Mouse (Mus musculus) testis, adult 2 months (tissue): ENCODE measurements around the gene Man2a2. TPM values are rescaled to one million over a fixed set of nuclear protein-coding genes. Genes with fewer than 3 reads are reported as not detected.

Source experiments
- H3K27ac ChIP-seq: fragments of 200-500 bp; 2 replicates; pipeline ENCODE4 v1.5.1; 2012; ENCODE audit warnings: low read depth, low read length; ENCODE audit not compliant: control insufficient read depth, insufficient read depth
- H3K27me3 ChIP-seq: fragments of 200-500 bp; 2 replicates; pipeline ENCODE4 v1.6.1; 2012; ENCODE audit warnings: mild to moderate bottlenecking, low read length, moderate library complexity; ENCODE audit not compliant: control insufficient read depth, insufficient read depth
- H3K36me3 ChIP-seq: fragments of 200-500 bp; 2 replicates; pipeline ENCODE4 v1.6.1; 2012; ENCODE audit warnings: mild to moderate bottlenecking, low read length; ENCODE audit not compliant: control insufficient read depth, insufficient read depth
- H3K4me1 ChIP-seq: fragments of 200-500 bp; 2 replicates; pipeline ENCODE4 v1.6.1; 2012; ENCODE audit warnings: low read length; ENCODE audit not compliant: control insufficient read depth, insufficient read depth
- H3K4me3 ChIP-seq: fragments of 200-500 bp; 2 replicates; pipeline ENCODE4 v1.5.1; 2012; ENCODE audit warnings: low read depth, mild to moderate bottlenecking, low read length, moderate library complexity, mixed read lengths; ENCODE audit not compliant: control insufficient read depth
- CTCF ChIP-seq: fragments of 200-500 bp; IDR thresholded peaks from 2 replicates; pipeline ENCODE4 v1.5.1; 2012; ENCODE audit warnings: low read depth, mild to moderate bottlenecking, inconsistent platforms, low read length, moderate library complexity; ENCODE audit not compliant: control insufficient read depth, insufficient read depth, insufficient replicate concordance
- POLR2A ChIP-seq: fragments of 200-500 bp; IDR thresholded peaks from 2 replicates; pipeline ENCODE4 v1.6.1; 2012; ENCODE audit warnings: low read depth, mild to moderate bottlenecking, inconsistent platforms, low read length, moderate library complexity; ENCODE audit not compliant: control insufficient read depth
- polyA plus RNA-seq: library from polyadenylated mRNA; depleted of rRNA; stranded (reverse); fragments of >200 nt; gene quantifications from 2 replicates; pipeline ENCODE4 v1.2.3, GENCODE M21; 2012

Man2a2 gene
- polyA plus RNA-seq, 1 experiment = 71.5 TPM

DNA sequence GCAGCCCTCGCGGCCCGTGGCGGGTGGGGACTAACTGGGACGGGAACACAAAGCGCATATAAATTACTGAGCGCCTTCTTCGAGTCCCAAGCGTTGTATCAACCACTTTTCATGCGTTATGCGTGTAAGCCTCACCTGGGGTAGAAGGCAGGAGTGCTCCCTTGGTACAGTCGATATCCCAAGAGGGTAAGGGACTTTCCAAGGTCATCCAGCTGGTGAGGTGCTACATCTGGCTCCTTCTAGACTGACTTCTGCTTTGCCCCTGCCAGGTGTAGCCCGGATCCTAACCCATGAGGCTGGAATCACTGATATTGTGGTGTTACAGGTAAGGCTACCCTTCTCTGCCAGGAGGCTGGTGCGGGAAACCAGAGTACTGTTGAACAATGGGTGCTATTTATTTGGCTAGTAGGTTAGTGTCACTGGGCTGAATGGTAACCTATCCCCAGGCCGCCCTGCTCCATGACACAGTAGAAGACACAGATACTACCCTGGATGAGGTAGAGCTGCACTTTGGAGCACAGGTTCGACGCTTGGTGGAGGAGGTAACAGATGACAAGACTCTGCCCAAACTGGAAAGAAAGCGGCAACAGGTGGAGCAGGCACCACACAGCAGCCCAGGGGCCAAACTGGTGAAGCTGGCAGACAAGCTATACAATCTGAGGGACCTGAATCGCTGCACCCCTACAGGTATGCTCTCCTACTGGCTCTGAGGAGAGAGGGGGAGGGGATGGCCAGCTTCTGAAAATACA lies 27.7 kb downstream of the Man2a2 start:
- H3K4me3 ChIP-seq = peak overlapping the region; percentile 85
- H3K27ac ChIP-seq = peak overlapping the region; percentile 19; the same call in 1 of the 2 replicates
- H3K36me3 ChIP-seq = no peaks in the 10 kb centered on the region
- peaks cover 23% of the 10 kb centered on the region for H3K4me1 ChIP-seq
- no peaks in the 10 kb centered on the region for H3K27me3 ChIP-seq
- no peak for TF ChIP-seq CTCF
- no peak for TF ChIP-seq POLR2A

DNA sequence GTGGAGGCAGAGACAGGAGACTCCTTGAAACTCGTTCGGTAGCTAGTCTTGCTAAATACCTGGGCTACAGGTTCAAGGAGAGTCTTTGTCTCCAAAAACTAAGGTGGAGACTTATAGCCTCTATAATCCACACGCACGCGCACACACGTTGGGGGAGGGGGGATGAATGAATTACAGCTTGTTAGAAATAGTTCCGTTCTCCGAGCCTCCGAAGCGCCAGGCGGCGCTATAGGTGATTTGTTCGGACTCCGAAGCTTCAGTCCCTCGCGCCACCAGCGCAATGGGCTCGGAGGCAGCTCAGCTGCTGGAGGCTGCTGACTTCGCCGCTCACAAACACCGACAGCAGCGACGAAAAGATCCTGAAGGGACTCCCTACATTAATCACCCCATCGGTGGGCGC lies 28.3 kb downstream of the Man2a2 start, which contains the start of gene Hddc3:
Gene Hddc3 (plus strand): TSS at position 247 of the 400 bp plus-strand sequence.
- Histone ChIP-seq H3K4me3 (peak within 1 kb of the TSS; percentile 85), H3K27ac (peak within 1 kb of the TSS; percentile 19; the same call in 1 of the 2 replicates), H3K36me3 (no peaks in the 10 kb centered on the region), H3K27me3 (no peaks in the 10 kb centered on the region), H3K4me1 (peaks cover 23% of the 10 kb centered on the region)
- TF ChIP-seq POLR2A = peak; percentile 67
- TF ChIP-seq CTCF = peak; percentile 85

DNA sequence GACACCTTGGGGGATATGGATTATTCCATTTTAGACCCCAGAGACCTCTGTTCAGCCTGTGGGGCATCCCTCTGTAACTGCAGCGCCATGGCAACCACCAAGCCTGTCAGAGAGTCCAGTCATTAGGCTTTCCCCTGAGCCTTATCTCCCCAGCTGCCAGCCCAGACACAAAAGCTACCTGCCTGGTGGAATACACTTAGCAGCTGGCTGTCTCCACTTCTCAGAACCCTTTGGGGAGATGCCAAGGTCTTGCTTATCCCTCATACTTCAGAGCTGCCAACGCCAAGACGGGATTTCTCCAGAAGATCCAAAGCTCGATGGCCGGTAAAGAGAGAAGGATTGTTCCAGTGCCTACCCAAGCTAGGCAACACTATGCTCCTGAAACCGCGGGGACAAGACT lies 29.4 kb downstream of the Man2a2 start:
- no peaks in the 10 kb centered on the region for H3K36me3 ChIP-seq
- no peaks in the 10 kb centered on the region for H3K27me3 ChIP-seq
- peaks cover 23% of the 10 kb centered on the region for H3K4me1 ChIP-seq
- TF ChIP-seq CTCF (no peak), POLR2A (no peak)
- H3K4me3 ChIP-seq = no peak overlapping the region
- no peak overlapping the region for H3K27ac ChIP-seq

DNA sequence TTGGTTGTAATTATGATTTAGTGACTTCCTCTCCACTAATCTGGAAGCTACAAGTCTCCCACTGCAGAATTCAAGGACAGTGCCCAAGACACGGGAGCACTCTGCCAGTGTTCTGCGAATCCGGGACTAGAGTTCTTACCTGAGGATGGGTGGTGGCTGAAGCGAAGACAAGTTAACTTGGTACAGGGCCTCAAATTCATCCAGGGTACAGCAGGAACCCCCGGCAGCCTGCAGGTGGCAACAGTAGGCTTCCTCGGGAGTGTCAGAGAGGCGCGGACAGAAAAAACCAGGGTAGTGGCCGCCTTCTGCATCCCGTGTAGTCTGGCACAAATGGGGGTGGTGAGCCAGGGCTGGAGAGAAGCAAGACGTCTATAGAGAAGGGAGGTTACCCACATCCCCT lies 30.4 kb downstream of the Man2a2 start, which contains the start of gene Unc45a:
Gene Unc45a (minus strand): TSS at position 213 of the 400 bp plus-strand sequence.
- H3K27me3 ChIP-seq = no peaks in the 10 kb centered on the region
- TF ChIP-seq POLR2A = no peak
- TF ChIP-seq CTCF = peak; percentile 53; the same call in 1 of the 2 replicates
- no peaks in the 10 kb centered on the region for H3K36me3 ChIP-seq
- H3K27ac ChIP-seq = peak within 1 kb of the TSS; percentile 71
- peak within 1 kb of the TSS; percentile 75 for H3K4me3 ChIP-seq
- H3K4me1 ChIP-seq = peaks cover 23% of the 10 kb centered on the region

DNA sequence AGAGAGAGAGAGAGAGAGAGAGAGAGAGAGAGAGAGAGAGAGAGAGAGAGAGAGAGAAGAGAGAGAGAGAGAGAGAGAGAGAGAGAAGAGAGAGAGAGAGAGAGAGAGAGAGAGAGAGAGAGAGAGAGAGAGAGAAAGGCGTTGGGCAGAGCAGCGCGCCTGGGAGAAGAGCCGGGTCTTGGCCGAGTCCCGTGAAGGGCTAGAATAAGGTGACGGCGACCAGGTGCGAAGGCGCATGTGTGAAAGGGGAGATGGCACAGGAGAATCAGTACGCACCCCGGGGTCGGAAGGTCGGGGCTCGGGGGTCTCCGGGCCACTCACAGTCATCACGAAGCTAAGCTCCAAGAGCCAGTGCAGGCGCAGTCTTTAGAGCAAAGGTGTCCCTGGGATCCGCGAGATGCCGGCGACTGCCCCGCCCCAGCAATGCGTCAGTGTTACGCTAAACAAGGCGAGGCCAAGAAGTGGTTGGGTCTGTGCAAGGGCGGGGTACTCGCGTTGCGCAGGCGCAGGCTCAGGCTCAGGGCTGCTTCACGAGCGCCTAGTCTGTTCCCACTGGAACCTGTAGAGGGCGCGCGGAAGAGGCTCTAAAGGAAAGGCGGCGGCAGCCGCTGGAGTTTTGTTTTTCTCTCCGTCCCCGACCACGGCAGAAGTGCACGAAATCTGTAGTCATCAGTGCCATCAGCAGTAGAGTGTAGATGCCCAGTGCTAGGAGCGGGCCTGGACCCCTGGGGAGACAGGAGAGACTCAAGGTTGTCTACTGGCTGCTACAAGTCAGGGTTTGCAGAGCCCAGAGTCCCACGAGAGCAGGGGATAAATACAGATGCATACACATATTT lies 31.2 kb downstream of the Man2a2 start:
- no peaks in the 10 kb centered on the region for H3K36me3 ChIP-seq
- H3K4me3 ChIP-seq = peak overlapping the region; percentile 75
- H3K27ac ChIP-seq = peak overlapping the region; percentile 71
- TF ChIP-seq POLR2A = peak; percentile 72; the same call in 1 of the 2 replicates
- peak; percentile 53; the same call in 1 of the 2 replicates for TF ChIP-seq CTCF
- H3K27me3 ChIP-seq = no peaks in the 10 kb centered on the region
- peaks cover 23% of the 10 kb centered on the region for H3K4me1 ChIP-seq

DNA sequence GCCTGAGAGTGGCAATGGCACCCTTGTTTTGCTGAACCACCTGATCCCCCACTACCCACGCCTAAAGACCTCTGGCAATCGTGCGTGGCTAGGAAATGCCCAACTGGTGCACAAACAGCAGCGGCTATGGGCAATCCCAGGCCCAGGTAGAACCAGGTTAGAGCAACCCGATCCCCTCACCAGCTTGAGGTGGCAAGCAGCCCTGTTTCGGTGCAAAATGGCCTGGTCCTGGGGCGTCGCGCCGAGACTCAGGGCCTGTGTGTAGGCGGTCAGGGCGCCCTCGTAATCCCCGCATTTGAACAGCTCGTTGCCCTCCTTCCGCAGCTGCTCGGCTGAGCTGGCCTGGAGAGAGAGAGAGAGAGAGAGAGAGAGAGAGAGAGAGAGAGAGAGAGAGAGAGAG lies 31.8 kb downstream of the Man2a2 start:
- Histone ChIP-seq H3K4me3 (peak overlapping the region; percentile 5), H3K27ac (no peak overlapping the region), H3K27me3 (no peaks in the 10 kb centered on the region), H3K4me1 (peaks cover 23% of the 10 kb centered on the region), H3K36me3 (no peaks in the 10 kb centered on the region)
- TF ChIP-seq CTCF (no peak), POLR2A (no peak)

DNA sequence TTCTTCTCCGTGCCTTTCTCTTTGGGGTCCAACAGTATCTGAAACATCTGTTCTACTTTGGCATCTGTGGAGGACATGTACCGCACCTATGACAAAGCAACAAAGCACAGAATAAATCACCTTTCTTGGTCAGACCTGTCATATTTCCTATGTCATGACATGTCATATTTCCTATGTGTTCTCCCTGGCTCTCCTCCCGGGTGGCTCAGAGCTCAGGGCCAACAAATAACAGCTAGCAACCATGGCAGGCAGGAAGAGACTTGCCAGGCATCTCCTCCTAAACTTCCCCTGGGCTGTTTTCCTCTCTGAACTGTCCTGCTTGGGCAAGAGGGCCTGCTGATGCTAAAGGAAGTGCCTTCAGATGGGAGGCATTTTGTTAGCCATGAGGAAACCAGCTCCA lies 34.2 kb downstream of the Man2a2 start:
- H3K27ac ChIP-seq = no peak overlapping the region
- TF ChIP-seq CTCF (no peak), POLR2A (no peak)
- H3K36me3 ChIP-seq = no peaks in the 10 kb centered on the region
- no peaks in the 10 kb centered on the region for H3K27me3 ChIP-seq
- H3K4me3 ChIP-seq = no peak overlapping the region
- peaks cover 12% of the 10 kb centered on the region for H3K4me1 ChIP-seq
